Mouse (Mus musculus) CD4-positive helper T cell, adult 2 months (primary cell): ENCODE results near the gene Cdc25a.

Experiments
- DNase-seq: peaks from one replicate; pipeline ENCODE4 v3.0.0-alpha.2; 2012; ENCODE audit warnings: low read depth, missing footprints, low spot score

Cdc25a gene

GRCm38 (mm10) chr9:109874797-109875691 is at the start of gene Cdc25a:
Gene Cdc25a, plus strand, starts transcription at chr9:109875579.
- DNase-seq, result peak; percentile 100

- DNase-seq, result no peak
Observed at GRCm38 (mm10) chr9:109825739-109826138, 49.6 kb upstream of the Cdc25a start.

DNA sequence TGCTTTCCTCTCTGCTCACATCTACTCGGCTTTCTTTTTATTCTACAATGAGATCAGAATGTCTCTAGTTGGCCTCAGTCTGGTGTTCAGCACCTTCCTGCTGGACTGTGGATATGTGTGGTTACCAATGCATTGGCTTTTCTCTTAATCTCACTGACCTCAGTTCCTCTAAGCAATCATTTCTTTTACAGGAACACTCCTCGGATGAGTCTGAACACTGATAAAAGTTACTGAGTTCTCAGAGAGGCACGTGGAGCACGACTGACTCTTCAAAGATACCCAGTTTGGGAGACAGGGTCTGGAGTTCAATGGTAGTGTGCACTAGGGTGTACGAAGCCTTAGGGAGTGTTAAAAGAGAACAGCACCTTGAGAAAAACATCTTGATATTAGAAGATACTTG is 49.2 kb upstream of the Cdc25a start:
- no peak for DNase-seq

GRCm38 (mm10) chr9:109832391-109833087 is 42.8 kb upstream of the Cdc25a start, which contains the start of gene Nme6:
Gene Nme6, plus strand, starts transcription at chr9:109832749.
- peak; percentile 87 for DNase-seq

DNA sequence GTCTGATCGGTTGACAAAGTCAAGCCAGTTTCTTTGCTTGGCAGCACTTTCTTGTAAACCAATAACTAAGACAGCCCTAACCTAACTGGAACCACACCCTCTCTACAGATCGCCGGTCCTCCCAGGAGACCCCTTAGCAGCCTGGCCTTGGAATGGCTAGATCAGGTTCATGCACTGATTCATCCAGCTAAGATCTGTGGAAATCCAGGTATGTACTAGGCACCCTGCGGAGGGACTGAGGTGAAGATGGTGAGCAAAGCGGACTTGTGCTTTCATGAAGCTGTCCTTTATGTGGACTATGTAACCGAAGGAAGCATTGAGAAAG is 42.3 kb upstream of the Cdc25a start:
- DNase-seq, result no peak

DNA sequence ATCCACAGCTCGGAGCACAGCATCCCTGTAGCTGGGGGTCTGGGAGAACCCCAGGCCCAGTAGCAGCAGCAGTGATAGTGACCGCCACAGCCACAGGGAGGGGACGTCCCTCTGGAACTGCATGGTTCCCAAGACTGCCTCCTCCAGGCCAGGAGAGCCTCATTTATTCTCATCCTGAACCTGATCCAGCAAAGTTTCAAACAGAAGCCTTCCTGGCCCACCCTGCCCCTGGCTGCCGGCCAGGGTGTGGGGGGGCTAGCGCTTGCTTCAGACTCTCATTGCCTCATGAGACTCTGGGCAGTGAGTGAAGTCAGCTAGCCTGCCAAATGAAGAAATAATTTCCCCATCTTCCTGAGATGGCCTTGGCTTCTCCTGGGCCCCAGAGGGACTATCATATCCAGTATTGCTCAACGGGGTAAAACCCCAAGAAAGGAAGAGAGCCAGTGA is 26.0 kb upstream of the Cdc25a start, which contains the start of gene Camp:
Gene Camp, minus strand, starts transcription at position 306 of the 447 bp plus-strand sequence.
- DNase-seq, result no peak

DNA sequence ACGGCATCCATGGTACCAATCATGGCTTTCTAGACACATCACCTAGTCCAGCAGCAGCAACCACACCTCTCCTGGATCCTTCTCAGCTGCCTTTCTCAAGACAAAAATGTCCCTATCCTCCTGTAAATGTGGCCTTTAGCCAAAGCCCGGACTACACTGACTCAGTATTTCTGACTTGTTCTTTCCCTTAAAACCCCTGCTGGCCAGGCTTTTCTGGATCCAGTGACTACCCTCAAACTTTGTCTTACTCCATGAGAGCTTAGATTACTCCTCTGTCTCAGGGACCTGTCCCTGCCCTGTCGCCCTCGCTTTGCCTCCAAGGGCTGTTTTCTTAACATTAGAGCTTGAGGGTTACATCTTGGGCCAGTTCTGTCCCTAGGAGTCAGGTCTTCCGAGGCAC is 25.3 kb upstream of the Cdc25a start:
- no peak for DNase-seq

- DNase-seq, result no peak
Observed at GRCm38 (mm10) chr9:109854341-109854740, 21.0 kb upstream of the Cdc25a start.

DNA sequence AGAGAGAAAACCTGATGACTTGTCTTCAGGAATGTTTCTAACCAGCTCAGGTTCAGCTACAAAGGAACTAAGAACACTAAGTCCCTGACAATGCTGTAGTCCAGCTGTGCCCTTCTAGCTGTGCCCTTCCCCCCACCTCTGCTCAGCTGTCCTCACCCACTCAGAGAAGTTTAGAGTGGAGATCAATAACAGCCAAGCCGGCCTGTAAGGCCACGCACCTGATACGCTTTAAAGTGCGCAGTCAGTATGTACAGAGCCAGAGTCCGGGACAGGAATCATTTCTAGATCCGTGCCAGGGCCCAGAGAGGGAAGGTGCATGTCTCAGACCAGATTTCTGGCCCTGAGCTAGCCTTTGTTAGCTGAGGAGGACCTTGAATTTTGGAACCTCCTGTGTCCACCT is 19.4 kb upstream of the Cdc25a start:
- DNase-seq, result no peak

- DNase-seq, result peak; percentile 64
Observed at GRCm38 (mm10) chr9:109862397-109863044, 12.9 kb upstream of the Cdc25a start.

DNA sequence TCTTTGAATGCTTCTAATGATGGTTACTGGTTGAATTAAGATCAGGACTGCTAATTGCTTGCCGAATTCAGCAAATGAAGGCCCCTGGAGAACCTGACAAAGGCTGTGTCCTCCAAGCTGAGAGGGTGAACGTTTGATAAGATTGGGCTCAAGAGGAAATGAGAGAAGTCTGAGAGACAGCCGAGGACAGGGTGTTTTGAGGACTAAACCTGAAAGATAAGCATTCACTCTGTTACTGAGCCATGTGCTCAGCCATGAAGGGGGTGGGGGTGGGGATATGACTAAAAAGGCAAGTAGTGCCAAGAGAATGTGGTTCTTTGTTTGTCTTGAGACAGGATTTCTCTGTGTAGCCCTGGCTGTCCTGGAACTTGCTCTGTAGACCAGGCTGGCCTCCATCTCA is 12.3 kb upstream of the Cdc25a start:
- DNase-seq, result peak; percentile 27

- DNase-seq, result no peak
Observed at GRCm38 (mm10) chr9:109866218-109866617, 9.2 kb upstream of the Cdc25a start.

DNA sequence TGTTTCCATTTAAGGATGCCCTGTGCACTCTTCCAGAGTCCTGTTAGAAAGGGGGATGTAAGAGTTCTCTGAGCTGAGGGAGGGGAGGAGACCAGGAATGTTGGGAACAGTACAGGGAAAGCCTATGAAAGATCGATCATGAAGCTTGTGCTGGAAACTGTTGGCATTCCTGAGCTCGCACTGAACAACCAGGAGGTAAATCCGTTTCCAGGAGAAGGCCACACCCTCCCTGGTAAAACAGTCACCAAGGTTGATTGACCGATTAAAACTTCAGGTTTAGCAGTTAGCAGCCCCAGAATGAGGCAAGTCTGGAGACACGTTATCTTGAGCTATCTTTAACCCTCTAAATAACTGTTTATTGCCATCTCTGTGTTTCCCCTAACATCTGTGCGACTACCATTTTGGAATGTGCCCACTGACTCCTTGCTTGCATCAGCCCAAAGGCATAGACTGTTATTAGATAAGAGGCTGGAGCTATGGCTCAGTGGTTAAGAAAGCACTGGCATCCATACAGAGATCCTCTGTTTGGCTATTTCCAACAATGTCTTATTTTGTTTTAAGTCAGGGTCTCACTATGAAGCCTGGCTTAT is 4.3 kb upstream of the Cdc25a start:
- no peak for DNase-seq

DNA sequence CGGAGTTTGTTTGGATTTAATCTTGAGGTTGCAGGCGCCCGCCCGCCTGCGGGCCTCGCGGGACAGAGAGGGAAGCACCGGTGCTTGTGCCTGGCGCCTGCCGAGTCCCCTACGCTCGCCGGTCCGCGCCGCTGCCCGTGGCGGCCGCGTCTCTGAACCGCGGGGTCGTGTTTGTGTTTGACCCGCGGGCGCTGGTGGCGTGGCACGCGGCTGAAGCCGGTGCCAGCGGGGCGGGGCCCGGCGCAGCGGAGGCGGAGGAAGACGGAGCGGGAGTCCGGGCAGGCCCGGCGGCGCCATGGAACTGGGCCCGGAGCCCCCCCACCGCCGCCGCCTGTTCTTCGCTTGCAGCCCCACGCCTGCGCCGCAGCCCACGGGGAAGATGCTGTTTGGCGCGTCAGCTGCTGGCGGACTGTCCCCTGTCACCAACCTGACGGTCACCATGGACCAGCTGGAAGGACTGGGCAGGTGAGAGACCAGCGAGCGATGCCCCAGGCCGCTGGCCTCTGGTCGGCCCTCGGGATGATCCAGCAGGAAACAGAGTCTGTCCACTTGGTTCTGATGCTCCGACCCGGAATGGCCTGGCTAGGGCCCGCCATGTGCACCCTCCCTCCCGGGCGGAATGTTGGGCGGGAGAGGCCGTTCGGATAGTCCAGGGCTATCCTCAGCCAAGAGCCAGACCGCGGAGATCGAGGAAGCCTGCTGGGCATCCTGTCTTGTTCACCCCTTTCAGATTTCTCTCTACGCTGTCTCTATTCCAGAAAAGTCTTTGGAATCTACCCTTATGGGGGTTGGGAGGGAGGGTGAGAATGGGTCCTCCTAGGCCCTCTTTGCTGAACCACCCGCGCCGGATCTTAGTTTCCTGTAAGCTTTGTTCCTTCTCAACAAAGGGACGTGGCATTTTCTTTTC is 569 bp downstream of the Cdc25a start:
- peak; percentile 53 for DNase-seq

DNA sequence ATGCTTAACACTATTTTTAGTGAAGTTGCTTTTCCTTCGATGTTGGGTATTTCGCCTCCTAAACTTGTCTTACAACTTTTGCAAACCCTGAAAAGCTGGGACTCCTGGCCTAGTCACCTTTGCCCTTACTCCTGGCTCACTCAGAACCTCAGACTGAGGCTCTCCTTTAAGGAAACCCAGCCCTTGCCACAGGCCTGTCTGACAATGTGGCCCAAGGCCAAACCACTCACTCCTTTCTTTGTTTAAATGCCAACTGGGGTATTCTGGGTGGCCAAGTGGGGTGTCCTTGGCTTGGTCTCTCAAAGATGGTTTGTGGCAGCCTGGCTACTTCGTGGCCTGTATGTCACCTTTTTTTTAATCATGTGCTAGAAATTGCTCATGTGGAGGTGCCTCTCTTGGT is 1.4 kb downstream of the Cdc25a start:
- peak; percentile 11 for DNase-seq

DNA sequence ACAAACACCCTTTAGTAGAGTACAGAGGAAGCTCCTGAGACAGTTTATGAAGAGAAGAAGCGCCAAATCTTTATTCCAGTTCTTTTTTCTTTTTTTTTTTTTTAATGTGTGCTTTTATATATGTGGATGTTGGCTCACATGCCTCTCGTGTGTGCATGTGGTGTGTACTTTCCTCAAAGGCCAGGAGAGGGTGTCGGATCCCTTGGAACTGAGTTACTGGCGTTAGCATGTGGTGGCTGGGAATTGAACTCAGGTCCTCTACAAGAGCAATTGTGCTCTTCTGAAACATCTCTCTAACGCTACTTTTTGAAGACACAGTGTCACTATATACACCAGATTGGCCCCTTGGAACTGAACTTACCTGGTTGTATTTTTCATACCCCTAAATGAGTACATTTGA is 2.3 kb downstream of the Cdc25a start:
- DNase-seq, result no peak

- DNase-seq, result no peak
Observed at GRCm38 (mm10) chr9:109879305-109879704, 3.9 kb downstream of the Cdc25a start.

- no peak for DNase-seq
Observed at GRCm38 (mm10) chr9:109886259-109886658, 10.9 kb downstream of the Cdc25a start.

DNA sequence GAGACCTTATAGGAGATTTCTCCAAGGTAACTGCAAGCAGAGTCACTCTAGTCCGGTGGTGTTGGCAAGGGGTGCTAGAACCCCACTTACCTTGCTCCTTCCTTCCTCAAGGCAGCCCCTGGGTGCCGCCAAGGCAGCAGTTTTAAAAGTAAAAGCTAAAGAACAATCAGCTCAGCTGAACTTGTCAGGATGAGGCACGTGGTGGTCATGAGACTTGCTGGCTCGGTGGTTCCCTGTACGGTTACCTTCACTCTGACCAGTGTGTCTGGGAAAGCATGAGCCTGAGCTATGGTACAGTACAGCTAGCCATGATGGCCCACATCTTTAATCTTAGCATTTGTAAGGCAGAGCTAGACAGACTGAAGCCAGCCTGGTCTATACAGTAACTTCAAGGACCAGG is 11.9 kb downstream of the Cdc25a start:
- no peak for DNase-seq

DNA sequence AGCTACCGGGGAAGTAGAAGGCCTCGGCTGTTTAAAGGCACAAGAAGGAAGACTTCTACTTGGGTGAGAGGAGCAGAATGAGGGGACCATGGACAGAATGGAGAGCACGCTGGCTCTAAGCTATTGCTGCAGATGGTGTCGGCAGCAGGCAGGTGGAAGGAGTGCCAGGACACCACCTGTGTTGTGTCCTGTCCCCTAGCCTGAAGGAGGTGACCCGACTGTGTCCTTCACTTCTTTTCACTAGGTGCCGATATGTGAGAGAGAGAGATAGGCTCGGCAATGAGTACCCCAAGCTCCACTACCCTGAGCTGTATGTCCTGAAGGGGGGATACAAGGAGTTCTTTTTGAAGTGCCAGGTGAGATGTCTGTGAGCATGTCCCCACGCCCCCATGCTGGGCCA is 16.1 kb downstream of the Cdc25a start:
- DNase-seq, result no peak
